Mouse (Mus musculus) cerebellum, postnatal 14 days (tissue): ENCODE results near the gene Mageb1.
"Not testable (repeated sequence)": the region's sequence is repeated elsewhere in the genome, so short reads cannot be mapped to it uniquely, and the experiment has no call there.

Experiments used
- DNase-seq, 2 experiments: peaks; one replicate each; pipeline ENCODE4 v3.0.0; 2021; ENCODE audit warnings: mixed read lengths in 2 of 2

Gene Mageb1

DNA sequence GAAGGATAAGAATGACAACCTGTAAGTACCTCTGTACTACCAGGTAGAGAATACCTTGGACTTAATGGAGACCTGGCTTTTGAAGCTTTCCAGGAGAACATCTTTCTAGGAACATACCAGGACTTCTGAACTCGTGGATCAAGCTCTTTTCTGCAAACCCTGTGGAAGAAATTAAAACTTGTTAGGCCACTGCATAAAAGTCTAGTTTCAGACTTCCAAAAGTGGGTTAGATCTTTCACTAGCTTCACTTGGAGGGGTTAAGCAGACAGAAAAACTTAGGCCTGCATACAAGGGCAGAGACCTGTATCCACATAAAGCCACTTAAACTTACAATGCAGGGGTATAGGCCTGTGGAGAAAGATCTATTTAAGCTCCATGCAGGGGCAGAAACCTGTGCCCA, at the start of gene Mageb1:
Gene Mageb1, minus strand, starts transcription at position 101 of the 400 bp plus-strand sequence.
- DNase-seq = not testable (repeated sequence)
